Mouse (Mus musculus) right cerebral cortex, postnatal 36 days (tissue): Measurements from ENCODE around the gene Txndc12.

ENCODE experiments used
- DNase-seq, 2 experiments: peaks; one replicate each; pipeline ENCODE4 v3.0.0; 2022; ENCODE audit warnings: low spot score in 2 of 2, mixed read lengths in 1 of 2

Gene Txndc12

GRCm38 (mm10) chr4:108845824-108846569 is 11.6 kb downstream of the Txndc12 start:
- no peak for DNase-seq

DNA sequence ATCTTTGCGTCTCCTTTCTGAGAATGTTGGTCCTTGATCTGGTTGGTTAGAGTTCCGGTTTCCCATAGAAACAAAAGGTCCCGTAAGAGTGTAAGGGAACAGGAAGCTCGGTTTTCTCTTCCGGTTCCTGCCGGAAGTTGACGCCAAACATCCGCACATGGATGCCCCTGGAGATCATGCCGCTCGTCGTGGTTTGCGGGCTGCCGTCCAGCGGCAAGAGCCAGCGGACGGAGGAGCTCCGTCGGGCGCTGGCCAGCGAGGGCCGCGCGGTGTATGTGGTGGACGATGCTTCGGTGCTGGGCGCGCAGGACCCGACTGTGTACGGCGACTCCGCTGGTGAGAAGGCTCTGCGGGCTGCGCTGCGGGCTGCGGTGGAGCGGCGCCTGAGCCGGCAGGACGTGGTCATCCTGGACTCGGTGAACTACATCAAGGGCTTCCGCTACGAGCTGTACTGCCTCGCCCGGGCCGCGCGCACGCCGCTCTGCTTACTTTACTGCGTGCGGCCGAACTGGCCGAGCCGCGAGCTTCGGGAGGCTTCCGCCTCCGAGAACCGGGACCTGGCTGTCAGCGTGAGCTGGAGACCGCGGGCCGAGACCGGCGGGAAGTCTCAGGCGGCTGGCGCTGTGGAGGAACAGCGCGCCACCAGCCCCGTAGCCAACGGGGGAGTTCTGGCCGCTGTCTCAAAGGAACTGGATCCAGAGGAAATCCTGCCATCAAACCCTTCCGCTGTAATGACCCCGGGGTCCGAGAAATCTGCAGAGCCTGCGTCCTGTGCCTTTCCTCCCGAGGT is 13.5 kb downstream of the Txndc12 start, which contains the start of gene Kti12:
Gene Kti12 (plus strand): TSS at position 71 of the 790 bp plus-strand sequence.
- DNase-seq = peak; percentile 76 to 84

GRCm38 (mm10) chr4:108848505-108848848 is 14.1 kb downstream of the Txndc12 start, which contains the start of gene A730015C16Rik:
Gene A730015C16Rik, minus strand, starts transcription at chr4:108848619.
- peak in 1 of 2 experiments; percentile 12 for DNase-seq

- DNase-seq = no peak
Observed at GRCm38 (mm10) chr4:108866806-108867205, 32.4 kb downstream of the Txndc12 start.

DNA sequence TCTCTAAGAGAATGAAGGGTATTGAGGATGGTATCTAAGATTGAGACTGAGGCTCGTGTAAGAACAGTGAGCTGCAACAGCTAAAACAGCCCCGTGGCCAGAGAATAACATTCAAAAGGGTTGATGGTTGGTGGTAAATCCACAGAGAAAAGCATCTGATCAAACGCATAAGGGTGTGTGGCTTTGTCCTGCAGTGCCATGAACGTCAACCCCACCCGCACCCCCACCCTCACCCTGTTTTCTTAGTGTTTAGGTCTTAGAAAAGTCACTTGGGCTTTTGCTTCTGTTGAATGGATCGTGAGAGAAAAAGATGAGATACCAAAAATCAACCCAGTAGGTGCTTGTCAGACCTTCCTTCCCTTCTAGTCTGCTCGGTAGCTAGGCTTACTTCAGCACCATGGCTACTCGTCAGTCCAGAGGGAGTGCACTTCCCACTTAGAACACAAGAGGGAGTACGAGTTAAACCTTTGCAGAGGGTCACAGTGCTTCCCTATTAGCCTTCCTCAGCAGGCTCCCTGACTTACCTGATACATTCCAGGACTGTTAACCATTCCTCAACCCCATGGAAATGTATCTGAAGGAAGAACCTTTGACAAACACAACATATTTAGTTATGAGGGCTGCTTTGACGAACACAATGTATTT is 35.5 kb downstream of the Txndc12 start:
- DNase-seq = peak; percentile 77 to 79

- DNase-seq = no peak
Observed at GRCm38 (mm10) chr4:108873746-108874145, 39.3 kb downstream of the Txndc12 start.

DNA sequence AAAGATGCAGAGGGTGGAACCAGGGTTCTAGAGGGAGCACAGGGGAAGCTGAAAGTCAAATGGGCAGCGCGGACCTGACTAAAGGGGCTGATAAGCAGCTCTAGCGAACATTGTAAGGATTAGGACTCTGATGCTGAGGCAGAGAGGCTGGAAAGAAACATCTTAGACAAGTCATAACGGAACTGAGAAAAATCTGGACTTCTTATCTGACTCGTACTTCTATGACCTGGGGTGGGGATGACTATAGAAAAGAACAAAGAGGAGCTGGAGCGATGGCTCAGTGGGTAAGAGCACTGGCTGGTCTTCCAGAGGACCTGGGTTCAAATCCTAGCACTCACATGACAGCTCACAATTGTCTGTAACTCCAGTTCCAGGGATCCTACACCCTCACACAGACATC is 43.5 kb downstream of the Txndc12 start:
- no peak for DNase-seq

GRCm38 (mm10) chr4:108878963-108879822 is 44.8 kb downstream of the Txndc12 start, which contains the start of gene Rab3b:
Gene Rab3b, plus strand, starts transcription at chr4:108879063.
- DNase-seq = peak; percentile 24 to 47

GRCm38 (mm10) chr4:108883815-108884214 is 49.4 kb downstream of the Txndc12 start:
- no peak for DNase-seq

- DNase-seq = no peak
Observed at GRCm38 (mm10) chr4:108887456-108887855, 53.1 kb downstream of the Txndc12 start.

- no peak for DNase-seq
Observed at GRCm38 (mm10) chr4:108890876-108891275, 56.5 kb downstream of the Txndc12 start.

- DNase-seq = no peak
Observed at GRCm38 (mm10) chr4:108900421-108900820, 66.0 kb downstream of the Txndc12 start.

DNA sequence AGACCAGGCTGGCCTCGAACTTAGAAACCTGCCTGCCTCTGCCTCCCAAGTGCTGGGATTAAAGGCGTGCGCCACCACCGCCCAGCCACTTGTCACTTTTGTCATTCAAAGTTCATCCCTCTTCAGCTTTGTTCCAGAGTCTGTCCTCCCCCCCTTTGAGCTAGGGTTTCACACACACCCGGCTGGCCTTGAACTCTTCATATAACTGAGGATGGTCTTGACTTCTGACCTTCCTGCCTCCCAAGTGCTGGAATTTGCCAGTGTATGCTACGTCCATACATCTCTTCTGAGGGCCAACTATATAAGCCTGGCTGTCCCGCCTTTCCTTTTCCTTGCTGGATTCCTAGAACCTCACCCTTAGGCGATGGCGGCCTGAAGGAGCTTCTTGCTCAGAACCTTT is 68.5 kb downstream of the Txndc12 start:
- no peak for DNase-seq

- no peak for DNase-seq
Observed at GRCm38 (mm10) chr4:108903346-108903745, 68.9 kb downstream of the Txndc12 start.

DNA sequence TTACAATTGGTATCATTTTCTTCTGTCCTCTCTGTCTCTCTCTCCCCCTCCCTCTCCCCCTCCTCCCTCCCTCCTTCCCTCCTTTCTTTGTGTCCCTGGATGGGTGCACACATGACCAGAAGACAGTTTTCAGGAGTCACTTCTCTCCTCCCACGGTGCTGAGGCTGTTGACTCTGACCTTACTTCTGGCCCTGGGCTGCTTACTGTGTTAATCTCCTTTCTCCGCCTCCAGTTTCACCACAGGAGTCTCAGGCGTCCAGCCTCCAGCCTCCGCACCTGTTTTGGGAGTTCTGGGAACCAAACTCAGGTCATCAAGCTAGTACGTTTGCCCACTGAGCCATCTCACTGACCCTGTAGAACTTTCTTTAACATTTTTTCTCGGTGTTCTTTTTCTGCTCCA is 69.7 kb downstream of the Txndc12 start:
- no peak for DNase-seq

DNA sequence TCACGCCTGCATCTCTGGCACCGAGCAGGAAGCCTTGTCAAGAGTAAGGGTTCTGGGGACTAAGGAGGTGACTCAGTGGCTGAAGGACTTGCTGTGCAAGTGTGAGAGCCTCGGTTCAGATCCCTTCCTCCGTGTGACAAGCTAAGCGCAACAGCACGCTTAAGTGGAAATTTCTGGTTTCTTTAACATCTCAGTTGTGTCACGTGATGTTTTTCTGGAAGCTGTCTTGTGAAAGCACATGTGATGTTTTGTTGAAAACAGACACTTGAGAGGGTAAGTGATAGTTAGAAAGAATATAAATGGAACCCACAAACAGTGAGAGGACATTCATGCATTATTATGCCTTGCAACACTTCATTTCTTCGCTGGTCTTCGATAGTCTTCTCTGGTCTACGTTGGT is 70.4 kb downstream of the Txndc12 start:
- DNase-seq = no peak

GRCm38 (mm10) chr4:108905859-108906258 is 71.5 kb downstream of the Txndc12 start:
- DNase-seq = peak; percentile 22 to 29

GRCm38 (mm10) chr4:108907475-108907874 is 73.1 kb downstream of the Txndc12 start:
- no peak for DNase-seq

- DNase-seq = no peak
Observed at GRCm38 (mm10) chr4:108909872-108910425, 75.5 kb downstream of the Txndc12 start.
